Mouse (Mus musculus): ENCODE data around the gene Kif1bp. TPM values are rescaled to one million over a fixed set of nuclear protein-coding genes. Genes with fewer than 3 reads are reported as not detected.

Kif1bp gene
- polyA plus RNA-seq, 1 experiment: 6.1 TPM

DNA sequence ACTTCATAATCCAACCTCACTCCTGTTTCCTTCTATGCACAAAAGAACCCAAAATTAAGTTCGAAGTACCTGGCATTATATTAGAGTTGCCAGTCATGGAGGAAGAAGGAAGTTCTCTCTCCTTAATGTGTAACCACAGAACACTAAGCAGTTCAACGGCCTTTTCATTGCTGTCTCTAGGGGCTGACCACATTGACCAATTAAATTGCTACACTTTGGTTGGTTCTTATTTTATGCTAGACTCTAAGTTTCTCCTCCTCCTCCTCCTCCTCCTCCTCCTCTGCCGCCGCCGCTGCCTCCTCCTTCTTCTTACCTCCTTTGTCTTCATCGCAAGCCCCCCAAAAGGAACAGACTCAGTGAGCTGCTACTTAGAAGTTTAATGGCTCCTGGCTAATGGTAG is 66.7 kb downstream of the Kif1bp start:
- Histone ChIP-seq H3K4me3 (replicated peaks; ENCODE audit: control insufficient read depth, low read depth, low read length) (no peak overlapping the region), H3K4me1 (ENCODE audit: control insufficient read depth, insufficient read depth, low read length) (peaks cover 4% of the 10 kb centered on the region; the same call in 1 of the 2 replicates), H3K27ac (ENCODE audit: control insufficient read depth, insufficient read depth, low read depth, low read length, poor library complexity) (peak overlapping the region; percentile 46; the same call in 1 of the 2 replicates)
- 2% methylated on average over 6 of the region's 6 CpGs for WGBS
- TF ChIP-seq CTCF (IDR thresholded peaks at IDR 0.05; ENCODE audit: control insufficient read depth, insufficient read depth, low read length) (no peak), POLR2A (IDR thresholded peaks at IDR 0.05; ENCODE audit: borderline replicate concordance, control insufficient read depth, low read depth, low read length) (no peak)

DNA sequence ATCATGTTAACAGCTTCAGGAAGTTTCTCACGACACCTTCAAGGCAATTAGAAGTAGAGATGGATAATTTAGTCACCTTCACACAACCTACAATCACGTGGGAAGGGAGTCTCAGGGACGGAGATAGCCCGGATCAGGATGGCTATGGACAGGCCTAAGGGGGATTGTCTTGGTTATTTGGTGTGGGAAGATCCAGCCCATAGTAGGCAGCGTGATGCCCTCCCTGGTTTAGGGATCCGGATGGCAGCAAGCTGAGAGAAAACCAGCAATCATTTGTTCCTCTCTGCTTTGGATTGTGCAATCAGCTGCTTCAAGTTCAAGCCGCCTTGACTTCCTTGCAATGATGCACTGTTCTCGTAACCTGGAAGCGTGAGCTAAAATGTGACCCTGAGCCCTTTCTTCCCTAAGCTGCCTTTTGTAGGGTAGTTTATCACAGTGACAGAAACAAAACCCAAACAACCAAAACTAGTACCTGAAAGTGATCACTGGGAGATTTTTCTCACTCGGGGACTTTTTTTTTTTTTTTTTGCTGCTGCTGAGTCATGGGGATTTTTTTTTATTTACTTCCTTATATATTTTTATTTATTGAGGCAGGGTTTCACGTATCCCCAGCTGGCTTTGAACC is 69.1 kb downstream of the Kif1bp start:
- WGBS: 33% methylated on average over 11 of the region's 11 CpGs
- Histone ChIP-seq H3K27ac (ENCODE audit: control insufficient read depth, insufficient read depth, low read depth, low read length, poor library complexity) (peak overlapping the region; percentile 95), H3K4me3 (replicated peaks; ENCODE audit: control insufficient read depth, low read depth, low read length) (peak overlapping the region; percentile 40), H3K4me1 (ENCODE audit: control insufficient read depth, insufficient read depth, low read length) (peaks cover 3% of the 10 kb centered on the region; the same call in 1 of the 2 replicates)
- TF ChIP-seq CTCF (IDR thresholded peaks at IDR 0.05; ENCODE audit: control insufficient read depth, insufficient read depth, low read length): no peak
- 0 out of 2 replicates have a peak, but pooled peaks have one; percentile 19 for TF ChIP-seq POLR2A (IDR thresholded peaks at IDR 0.05; ENCODE audit: borderline replicate concordance, control insufficient read depth, low read depth, low read length)

DNA sequence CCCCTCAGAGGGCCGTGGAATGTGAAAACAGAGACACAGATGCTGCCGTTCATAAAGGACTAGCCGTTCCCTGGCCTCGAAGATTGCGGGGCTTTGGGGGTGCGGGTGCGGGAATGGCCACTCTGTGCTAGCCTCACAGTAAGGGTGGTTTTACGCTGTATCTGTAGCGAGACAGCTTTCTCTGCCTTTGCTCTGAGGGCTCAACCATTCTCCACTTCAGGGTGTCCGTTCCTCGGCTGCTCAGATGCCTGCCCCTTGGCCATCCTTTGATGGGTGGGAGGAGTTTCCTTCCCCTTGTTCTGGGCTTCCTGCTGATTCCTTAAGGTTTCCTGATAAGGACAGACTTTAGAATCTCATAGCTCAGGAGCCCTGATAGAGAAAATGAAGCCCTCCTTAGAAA is 69.8 kb downstream of the Kif1bp start:
- WGBS: under 1% methylated on average over 11 of the region's 11 CpGs
- H3K4me1 ChIP-seq (ENCODE audit: control insufficient read depth, insufficient read depth, low read length): peaks cover 3% of the 10 kb centered on the region; the same call in 1 of the 2 replicates
- no peak for TF ChIP-seq POLR2A (IDR thresholded peaks at IDR 0.05; ENCODE audit: borderline replicate concordance, control insufficient read depth, low read depth, low read length)
- H3K4me3 ChIP-seq (replicated peaks; ENCODE audit: control insufficient read depth, low read depth, low read length): peak overlapping the region; percentile 58
- peak overlapping the region; percentile 95 for H3K27ac ChIP-seq (ENCODE audit: control insufficient read depth, insufficient read depth, low read depth, low read length, poor library complexity)

DNA sequence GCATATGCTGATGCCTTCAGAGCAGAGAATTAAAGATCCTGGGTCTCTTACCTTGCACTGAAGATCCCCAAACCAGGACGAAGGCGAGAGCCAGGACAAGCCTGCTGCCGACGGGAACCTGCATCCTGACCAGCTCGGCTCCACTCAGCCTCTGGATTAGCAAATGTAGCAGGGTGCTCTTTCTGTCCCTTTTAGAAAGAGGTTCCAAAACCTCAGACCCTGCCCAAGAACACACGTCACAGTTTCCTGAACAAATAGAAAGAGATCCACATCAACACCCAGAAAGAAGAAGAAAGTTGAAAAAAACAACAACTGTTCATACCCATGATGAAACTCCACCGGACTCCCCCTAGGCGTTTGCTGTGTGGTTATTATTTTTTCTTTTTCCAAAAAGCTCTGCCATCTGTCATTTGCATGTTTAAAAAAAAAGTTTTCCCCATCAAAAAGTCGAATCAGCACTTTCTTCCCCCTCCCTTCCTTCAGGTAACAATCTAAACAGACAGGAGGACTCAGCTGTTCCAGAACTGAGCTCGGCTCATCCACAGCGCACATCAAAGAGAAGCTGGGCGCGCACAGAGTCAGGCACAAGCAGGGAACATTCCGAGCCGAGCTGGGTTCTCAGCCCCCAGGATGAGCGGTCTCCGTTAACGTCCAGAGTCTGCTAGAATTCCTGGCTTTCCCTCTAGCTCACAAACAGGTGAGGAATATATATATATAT is 70.5 kb downstream of the Kif1bp start:
- TF ChIP-seq POLR2A (IDR thresholded peaks at IDR 0.05; ENCODE audit: borderline replicate concordance, control insufficient read depth, low read depth, low read length): peak; percentile 95
- no peak for TF ChIP-seq CTCF (IDR thresholded peaks at IDR 0.05; ENCODE audit: control insufficient read depth, insufficient read depth, low read length)
- H3K4me1 ChIP-seq (ENCODE audit: control insufficient read depth, insufficient read depth, low read length): peaks cover 4% of the 10 kb centered on the region; the same call in 1 of the 2 replicates

DNA sequence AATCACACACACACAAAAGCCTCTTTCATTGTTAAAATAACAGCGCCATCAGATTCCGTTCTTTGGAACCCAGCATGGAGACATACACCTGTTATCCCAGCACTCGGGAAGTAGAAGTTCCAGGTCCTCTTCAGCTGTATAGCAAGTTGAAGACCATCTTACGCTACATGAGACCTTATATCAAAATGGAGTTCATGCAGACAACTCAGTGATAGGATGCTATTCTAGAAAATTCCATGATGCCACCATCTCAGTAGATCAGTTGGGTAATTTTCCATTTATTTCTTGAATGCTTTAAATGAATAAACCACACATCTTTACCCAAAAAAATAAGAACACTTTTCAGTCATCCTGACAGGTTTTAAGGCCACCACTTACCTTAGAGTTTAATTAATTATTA is 71.2 kb downstream of the Kif1bp start:
- 1% methylated on average over 4 of the region's 4 CpGs for WGBS
- Histone ChIP-seq H3K27ac (ENCODE audit: control insufficient read depth, insufficient read depth, low read depth, low read length, poor library complexity) (peak overlapping the region; percentile 70), H3K4me1 (ENCODE audit: control insufficient read depth, insufficient read depth, low read length) (peaks cover 5% of the 10 kb centered on the region; the same call in 1 of the 2 replicates), H3K4me3 (replicated peaks; ENCODE audit: control insufficient read depth, low read depth, low read length) (peak overlapping the region; percentile 77)
- TF ChIP-seq CTCF (IDR thresholded peaks at IDR 0.05; ENCODE audit: control insufficient read depth, insufficient read depth, low read length) (no peak), POLR2A (IDR thresholded peaks at IDR 0.05; ENCODE audit: borderline replicate concordance, control insufficient read depth, low read depth, low read length) (no peak)

More for the DNA sequence above, 70.5 kb downstream of the Kif1bp start:
- Histone ChIP-seq H3K4me3 (replicated peaks; ENCODE audit: control insufficient read depth, low read depth, low read length) (peak overlapping the region; percentile 77), H3K27ac (ENCODE audit: control insufficient read depth, insufficient read depth, low read depth, low read length, poor library complexity) (peak overlapping the region; percentile 95)
- WGBS: 1% methylated on average over 18 of the region's 18 CpGs

DNA sequence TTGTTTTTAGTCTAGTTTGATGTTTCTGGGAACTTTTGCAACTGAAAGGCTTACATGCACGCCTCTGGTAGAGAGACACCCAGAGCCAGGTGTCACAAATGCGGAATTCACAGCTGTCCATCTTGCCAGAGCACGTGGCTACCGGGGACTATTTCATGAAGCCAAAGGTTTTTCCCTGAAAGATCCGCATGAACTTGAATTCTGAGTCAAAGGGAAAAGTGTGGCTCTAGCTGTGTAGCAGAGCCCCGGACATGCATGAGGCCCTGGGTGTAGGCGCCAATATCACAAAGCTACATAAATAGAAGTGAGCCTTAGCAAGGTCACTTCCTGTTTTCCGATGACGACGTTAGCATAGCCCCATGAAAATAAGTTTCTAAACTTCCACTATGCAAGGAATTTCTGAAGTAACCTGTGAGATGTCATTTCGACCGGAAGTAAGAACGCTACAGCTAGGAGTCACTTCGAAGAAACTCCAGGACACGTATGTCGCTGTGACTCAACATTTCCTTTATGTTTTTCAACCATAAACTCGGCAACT is 72.2 kb downstream of the Kif1bp start:
- no peak for TF ChIP-seq CTCF (IDR thresholded peaks at IDR 0.05; ENCODE audit: control insufficient read depth, insufficient read depth, low read length)
- TF ChIP-seq POLR2A (IDR thresholded peaks at IDR 0.05; ENCODE audit: borderline replicate concordance, control insufficient read depth, low read depth, low read length): 0 out of 2 replicates have a peak, but pooled peaks have one; percentile 33
- under 1% methylated on average over 17 of the region's 17 CpGs for WGBS
- H3K4me3 ChIP-seq (replicated peaks; ENCODE audit: control insufficient read depth, low read depth, low read length): peak overlapping the region; percentile 51
- H3K4me1 ChIP-seq (ENCODE audit: control insufficient read depth, insufficient read depth, low read length): peaks cover 4% of the 10 kb centered on the region; the same call in 1 of the 2 replicates
- peak overlapping the region; percentile 95 for H3K27ac ChIP-seq (ENCODE audit: control insufficient read depth, insufficient read depth, low read depth, low read length, poor library complexity)

DNA sequence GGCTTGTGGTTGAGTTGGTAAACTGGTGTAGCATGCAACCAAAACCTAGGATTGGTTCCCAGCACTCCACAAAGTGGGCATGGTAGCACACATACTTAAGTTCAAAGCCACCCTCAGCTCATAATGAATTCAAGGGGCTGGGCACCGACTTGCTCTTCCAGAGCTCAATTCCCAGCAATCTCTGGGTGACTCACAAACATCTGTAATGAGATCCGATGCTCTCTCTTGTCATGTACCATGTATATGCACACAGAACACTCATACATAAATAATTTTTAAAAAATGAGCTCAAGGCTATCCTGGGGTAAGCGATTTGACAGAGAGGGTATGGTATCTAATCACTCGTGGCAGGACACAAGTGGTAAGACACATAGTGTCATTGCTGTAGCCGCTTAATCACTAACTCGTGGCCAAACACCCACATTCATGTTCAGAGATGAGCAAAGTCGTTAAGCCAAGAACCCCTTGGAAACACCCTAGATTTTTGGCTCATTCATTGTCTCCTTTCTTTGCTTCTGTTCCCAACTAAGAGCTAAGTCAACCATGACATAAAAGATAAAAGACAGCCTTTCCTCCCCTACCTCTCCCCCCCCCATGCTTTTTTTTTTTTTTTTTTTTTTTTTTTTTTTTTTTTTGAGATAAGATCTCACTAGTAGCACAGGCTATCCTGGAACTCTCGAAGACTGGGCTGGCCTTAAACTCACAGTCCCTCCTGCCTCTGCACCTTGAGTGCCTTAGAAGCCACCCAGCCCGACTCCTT is 72.9 kb downstream of the Kif1bp start:
- Histone ChIP-seq H3K27ac (ENCODE audit: control insufficient read depth, insufficient read depth, low read depth, low read length, poor library complexity) (peak overlapping the region; percentile 95), H3K4me3 (replicated peaks; ENCODE audit: control insufficient read depth, low read depth, low read length) (peak overlapping the region; percentile 51), H3K4me1 (ENCODE audit: control insufficient read depth, insufficient read depth, low read length) (peaks cover 6% of the 10 kb centered on the region; the same call in 1 of the 2 replicates)
- TF ChIP-seq POLR2A (IDR thresholded peaks at IDR 0.05; ENCODE audit: borderline replicate concordance, control insufficient read depth, low read depth, low read length): no peak
- no peak for TF ChIP-seq CTCF (IDR thresholded peaks at IDR 0.05; ENCODE audit: control insufficient read depth, insufficient read depth, low read length)
- WGBS: 14% methylated on average over 9 of the region's 9 CpGs
